Mouse (Mus musculus) adrenal gland, postnatal 36 days (tissue): ENCODE data around the gene Cemip. TPM values are rescaled to one million over a fixed set of nuclear protein-coding genes. Genes with fewer than 3 reads are reported as not detected.

Experiments used
- DNase-seq, 2 experiments: peaks; one replicate each; pipeline ENCODE4 v3.0.0; 2021; ENCODE audit warnings: mixed read lengths in 1 of 2
- total RNA-seq, 2 experiments: library from RNA; stranded (reverse); gene quantifications; 2 replicates each; pipeline ENCODE4 v1.2.3; 2021

Gene Cemip
- total RNA-seq, 2 experiments from 2014 or later, result 0.79 to 1.6 TPM

GRCm38 (mm10) chr7:84028368-84028767 lies 57.9 kb downstream of the Cemip start:
- DNase-seq, result no peak

GRCm38 (mm10) chr7:84026950-84027585 lies 59.2 kb downstream of the Cemip start:
- no peak for DNase-seq

GRCm38 (mm10) chr7:84026090-84026489 lies 60.2 kb downstream of the Cemip start:
- DNase-seq, result no peak

- no peak for DNase-seq
Measured at GRCm38 (mm10) chr7:84023466-84023865, 62.8 kb downstream of the Cemip start.

GRCm38 (mm10) chr7:84022462-84022861 lies 63.8 kb downstream of the Cemip start:
- DNase-seq, result no peak

- DNase-seq, result no peak
Measured at GRCm38 (mm10) chr7:84019381-84019780, 66.9 kb downstream of the Cemip start.

- peak; percentile 66 to 69 for DNase-seq
Measured at GRCm38 (mm10) chr7:84018291-84019266, 67.7 kb downstream of the Cemip start.

GRCm38 (mm10) chr7:84015050-84015449 lies 71.3 kb downstream of the Cemip start:
- DNase-seq, result no peak

- DNase-seq, result peak; percentile 19 to 55
Measured at GRCm38 (mm10) chr7:84013656-84014055, 72.6 kb downstream of the Cemip start.

- no peak for DNase-seq
Measured at GRCm38 (mm10) chr7:84004357-84004756, 81.9 kb downstream of the Cemip start.

GRCm38 (mm10) chr7:84001516-84001915 lies 84.8 kb downstream of the Cemip start:
- no peak for DNase-seq

- DNase-seq, result no peak
Measured at GRCm38 (mm10) chr7:84000671-84001070, 85.6 kb downstream of the Cemip start.

GRCm38 (mm10) chr7:83999647-84000046 lies 86.7 kb downstream of the Cemip start:
- no peak for DNase-seq

- DNase-seq, result no peak
Measured at GRCm38 (mm10) chr7:83994348-83994747, 92.0 kb downstream of the Cemip start.

- peak; percentile 30 to 61 for DNase-seq
Measured at GRCm38 (mm10) chr7:83989294-83989693, 97.0 kb downstream of the Cemip start.

- no peak for DNase-seq
Measured at GRCm38 (mm10) chr7:83985751-83986150, 100.6 kb downstream of the Cemip start.

GRCm38 (mm10) chr7:83982566-83982965 lies 103.7 kb downstream of the Cemip start:
- no peak for DNase-seq

GRCm38 (mm10) chr7:83978945-83979536 lies 107.3 kb downstream of the Cemip start:
- no peak for DNase-seq

GRCm38 (mm10) chr7:83978410-83978809 lies 107.9 kb downstream of the Cemip start:
- peak in 1 of 2 experiments; percentile 43 for DNase-seq

- no peak for DNase-seq
Measured at GRCm38 (mm10) chr7:83976413-83976958, 109.8 kb downstream of the Cemip start.

GRCm38 (mm10) chr7:83975283-83975682 lies 111.0 kb downstream of the Cemip start:
- DNase-seq, result no peak

GRCm38 (mm10) chr7:83972485-83972884 lies 113.8 kb downstream of the Cemip start:
- DNase-seq, result no peak
